Mouse (Mus musculus): ENCODE results near the gene Sult5a1. TPM values are rescaled to one million over a fixed set of nuclear protein-coding genes. Genes with fewer than 3 reads are reported as not detected.

The Sult5a1 gene
- total RNA-seq (2023): not detected

GRCm38 (mm10) chr8:123157888-123158465, at the start of gene Sult5a1:
Gene Sult5a1, minus strand, starts transcription at chr8:123158315.

GRCm38 (mm10) chr8:123185566-123186409, 27.7 kb upstream of the Sult5a1 start, which contains the start of gene Dpep1:
Gene Dpep1, plus strand, starts transcription at chr8:123186242.

GRCm38 (mm10) chr8:123117127-123117731, 40.9 kb downstream of the Sult5a1 start, which contains the start of gene Cpne7:
Gene Cpne7, plus strand, starts transcription at chr8:123117374.

GRCm38 (mm10) chr8:123101735-123102685, 56.1 kb downstream of the Sult5a1 start, which contains the start of gene Rpl13:
Gene Rpl13, plus strand, starts transcription at chr8:123102350.

Other genes starting within 250 kb of the Sult5a1 start
- 332 TPM for gene Ankrd11, start 116.0 kb downstream of the Sult5a1 start, total RNA-seq (2023)
- gene Spg7, start 95.4 kb downstream of the Sult5a1 start, total RNA-seq (2023): 81.7 TPM
- 1,857 TPM for gene Rpl13, start 56.0 kb downstream of the Sult5a1 start, total RNA-seq (2023)
- gene Cpne7, start 40.9 kb downstream of the Sult5a1 start, total RNA-seq (2023): 0.38 TPM
- not detected for gene Dpep1, start 27.9 kb upstream of the Sult5a1 start, total RNA-seq (2023)
- 74.4 TPM for gene Chmp1a, start 54.4 kb upstream of the Sult5a1 start, total RNA-seq (2023)
- gene Spata33, start 54.5 kb upstream of the Sult5a1 start, total RNA-seq (2023): not detected
- gene Cdk10, start 66.5 kb upstream of the Sult5a1 start, total RNA-seq (2023): 52.6 TPM
- gene Spata2l, start 77.9 kb upstream of the Sult5a1 start, total RNA-seq (2023): 14.5 TPM
- gene Zfp276, start 95.9 kb upstream of the Sult5a1 start, total RNA-seq (2023): 27.6 TPM
- gene Vps9d1, start 96.0 kb upstream of the Sult5a1 start, total RNA-seq (2023): 31.1 TPM
- 10.3 TPM for gene Fanca, start 160.3 kb upstream of the Sult5a1 start, total RNA-seq (2023)
- gene Spire2, start 174.4 kb upstream of the Sult5a1 start, total RNA-seq (2023): not detected
- 216 TPM for gene Tcf25, start 215.4 kb upstream of the Sult5a1 start, total RNA-seq (2023)
- 0.21 TPM for gene Mc1r, start 248.8 kb upstream of the Sult5a1 start, total RNA-seq (2023)

Data from CD4-positive naive resting alpha-beta T cell, adult 57 days (primary cell).